Comparison of ENCODE assay signal across 12 mouse cellular contexts in the genomic region with DNA sequence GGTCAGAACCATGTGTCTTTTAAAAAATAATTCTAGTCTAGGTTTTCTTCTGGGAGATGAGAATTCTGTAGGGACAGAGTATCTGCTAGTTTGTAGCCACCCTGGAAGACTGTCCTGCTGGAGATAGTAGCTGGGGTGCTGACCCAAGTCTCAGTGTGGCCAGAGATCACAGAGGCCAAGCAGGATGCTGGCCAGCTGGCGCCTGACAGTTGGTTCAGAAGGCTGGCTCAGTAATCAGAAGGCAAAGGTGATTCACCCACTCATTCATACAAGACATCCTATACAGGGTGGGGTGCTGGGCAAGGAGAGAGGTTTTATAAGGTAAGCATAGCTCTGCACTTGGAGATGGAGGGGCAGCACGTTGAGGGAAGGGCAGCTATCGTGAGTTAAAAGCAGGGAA.
DNase-seq lines count a peak whose midpoint lies in the region; TF ChIP-seq lines count a peak whose summit lies in the region.
"Had no signal": no experiment of that assay in that cellular context is flagged by ENCODE, and none has a peak within 500 bp of the region (broad histone marks: within the 10 kb centered on the region; RNA-seq: fewer than 3 reads in every experiment).

No protein-coding gene starts in this region.

- intact Hi-C loops in heart, adult 2 months (cut with DNase I): no loop called here
- intact Hi-C loops in left cerebral cortex, postnatal 25 days (cut with DNase I): no loop called here

- peak overlapping the region; percentile 41 for H3K27ac ChIP-seq in heart, adult 2 months
- H3K27ac ChIP-seq: hindbrain, embryonic 14.5 days; liver, embryonic 15.5 days had no signal

- no peak overlapping the region for H3K4me3 ChIP-seq in heart, adult 2 months
- H3K4me3 ChIP-seq: liver, embryonic 15.5 days had no signal

- H3K36me3 ChIP-seq in heart, adult 2 months (ENCODE audit: control insufficient read depth, insufficient read depth, low read length): no peaks in the 10 kb centered on the region
- H3K36me3 ChIP-seq: liver, embryonic 15.5 days had no signal

- no peaks in the 10 kb centered on the region for H3K79me2 ChIP-seq in heart, adult 2 months (replicated peaks; ENCODE audit: control insufficient read depth, insufficient read depth, low read length)

- DNase-seq in heart, adult 2 months: peak in 1 of 2 experiments; percentile 55
- no peak for DNase-seq in heart, postnatal 4 days
- DNase-seq in 3T3-L1 (ENCODE audit: low read depth, low spot score): peak; percentile 65
- DNase-seq in adipocyte (ENCODE audit: low spot score): peak; percentile 73
- DNase-seq in gastrocnemius, postnatal 25 days: peak; percentile 77
- no peak for DNase-seq in left cerebral cortex, postnatal 25 days (ENCODE audit: low spot score in 2 of 2)
- no peak for DNase-seq in thymus, postnatal 25 days
- DNase-seq: cerebellum, adult 8-10 months; left cerebral cortex, postnatal 4 days; lung, postnatal 10 days had no signal

- 32% methylated on average over 3 of the region's 3 CpGs for WGBS in heart, adult 2 months

- no peak for TF ChIP-seq EP300 in heart, adult 2 months (IDR thresholded peaks at IDR 0.05; ENCODE audit: insufficient read depth, low read depth, low read length)

- TF ChIP-seq CTCF in heart, adult 2 months (IDR thresholded peaks at IDR 0.05): no peak

- H3K27me3 ChIP-seq in heart, adult 2 months (ENCODE audit: control insufficient read depth, insufficient read depth, low read length): no peaks in the 10 kb centered on the region
- H3K27me3 ChIP-seq: liver, embryonic 15.5 days had no signal

- TF ChIP-seq POLR2A in heart, adult 2 months (IDR thresholded peaks at IDR 0.05; ENCODE audit: insufficient read depth, low read depth, low read length): no peak

- H3K9ac ChIP-seq in heart, adult 2 months (ENCODE audit: low read depth, low read length): no peak overlapping the region
- H3K9ac ChIP-seq: hindbrain, embryonic 14.5 days; liver, embryonic 15.5 days had no signal

- H3K4me1 ChIP-seq in heart, adult 2 months (ENCODE audit: control insufficient read depth, insufficient read depth, low read length): peaks cover 15% of the 10 kb centered on the region
- H3K4me1 ChIP-seq: liver, embryonic 15.5 days had no signal

Comparison
In these comparisons a context has a peak if more than half of its experiments do, and no peak if none do; other contexts are left out.
1. DNase-seq: peak in 3T3-L1 (single experiment), adipocyte (single experiment) and gastrocnemius, postnatal 25 days (single experiment); none in heart, postnatal 4 days (single experiment), left cerebral cortex, postnatal 25 days (0 of 2) and thymus, postnatal 25 days (single experiment).